Mouse (Mus musculus): ENCODE measurements at regions not wholly inside any gene's neighbourhood (a gene's known extent, or its start where the extent isn't known, plus 50 kb on each side); places are given as distances from the start of the nearest gene placed in this dataset.
A peak's percentile ranks its signal among the peaks of the same experiment; 100 is the strongest.
"Not testable (repeated sequence)": the region's sequence is repeated elsewhere in the genome, so short reads cannot be mapped to it uniquely, and the experiment has no call there.

GRCm38 (mm10) chr11:8773862-8774261, 109.5 kb upstream of the Tns3 start:
- DNase-seq, result no peak

- no peak for DNase-seq
Observed at GRCm38 (mm10) chr11:8773260-8773659, 108.9 kb upstream of the Tns3 start.

GRCm38 (mm10) chr11:8772541-8772940, 108.2 kb upstream of the Tns3 start:
- DNase-seq, result peak in 1 of 2 experiments; percentile 5

GRCm38 (mm10) chr11:8768706-8769105, 104.4 kb upstream of the Tns3 start:
- not testable (repeated sequence) for DNase-seq

- no peak for DNase-seq
Observed at GRCm38 (mm10) chr11:8765541-8765885, 101.2 kb upstream of the Tns3 start.

GRCm38 (mm10) chr11:8764861-8765540, 100.7 kb upstream of the Tns3 start:
- DNase-seq, result no peak

GRCm38 (mm10) chr11:8763448-8763847, 99.1 kb upstream of the Tns3 start:
- no peak for DNase-seq

- no peak for DNase-seq
Observed at GRCm38 (mm10) chr11:8762133-8762532, 97.8 kb upstream of the Tns3 start.

GRCm38 (mm10) chr11:8761626-8762025, 97.3 kb upstream of the Tns3 start:
- DNase-seq, result no peak

GRCm38 (mm10) chr11:8759858-8760257, 95.5 kb upstream of the Tns3 start:
- no peak for DNase-seq

- not testable (repeated sequence) for DNase-seq
Observed at GRCm38 (mm10) chr11:8754508-8754907, 90.2 kb upstream of the Tns3 start.

GRCm38 (mm10) chr11:8735784-8736183, 71.4 kb upstream of the Tns3 start:
- DNase-seq, result not testable (repeated sequence)

- DNase-seq, result no peak
Observed at GRCm38 (mm10) chr11:8727007-8727406, 62.7 kb upstream of the Tns3 start.

GRCm38 (mm10) chr11:8725505-8725904, 61.2 kb upstream of the Tns3 start:
- no peak for DNase-seq

GRCm38 (mm10) chr11:8723102-8723640, 58.8 kb upstream of the Tns3 start:
- DNase-seq, result no peak

GRCm38 (mm10) chr11:8719211-8719966, 55.1 kb upstream of the Tns3 start:
- no peak for DNase-seq

- DNase-seq, result no peak
Observed at GRCm38 (mm10) chr11:8717774-8718173, 53.4 kb upstream of the Tns3 start.

- no peak for DNase-seq
Observed at GRCm38 (mm10) chr11:8716858-8717257, 52.5 kb upstream of the Tns3 start.

GRCm38 (mm10) chr11:8715775-8716174, 51.4 kb upstream of the Tns3 start:
- no peak for DNase-seq

Measured in lung, adult 18-20 months (tissue).